Mouse (Mus musculus) adrenal gland, postnatal 4 days (tissue): ENCODE measurements around the gene Sdhd. TPM values are rescaled to one million over a fixed set of nuclear protein-coding genes. Genes with fewer than 3 reads are reported as not detected.

Experiments
- DNase-seq, 2 experiments: peaks; one replicate each; pipeline ENCODE4 v3.0.0; 2021 to 2022; ENCODE audit warnings: low spot score in 2 of 2, mixed read lengths in 2 of 2
- total RNA-seq, 2 experiments: library from RNA; stranded (reverse); gene quantifications; 2 replicates each; pipeline ENCODE4 v1.2.3; 2021

Sdhd gene
- total RNA-seq, 2 experiments from 2014 or later: 252 to 272 TPM

DNA sequence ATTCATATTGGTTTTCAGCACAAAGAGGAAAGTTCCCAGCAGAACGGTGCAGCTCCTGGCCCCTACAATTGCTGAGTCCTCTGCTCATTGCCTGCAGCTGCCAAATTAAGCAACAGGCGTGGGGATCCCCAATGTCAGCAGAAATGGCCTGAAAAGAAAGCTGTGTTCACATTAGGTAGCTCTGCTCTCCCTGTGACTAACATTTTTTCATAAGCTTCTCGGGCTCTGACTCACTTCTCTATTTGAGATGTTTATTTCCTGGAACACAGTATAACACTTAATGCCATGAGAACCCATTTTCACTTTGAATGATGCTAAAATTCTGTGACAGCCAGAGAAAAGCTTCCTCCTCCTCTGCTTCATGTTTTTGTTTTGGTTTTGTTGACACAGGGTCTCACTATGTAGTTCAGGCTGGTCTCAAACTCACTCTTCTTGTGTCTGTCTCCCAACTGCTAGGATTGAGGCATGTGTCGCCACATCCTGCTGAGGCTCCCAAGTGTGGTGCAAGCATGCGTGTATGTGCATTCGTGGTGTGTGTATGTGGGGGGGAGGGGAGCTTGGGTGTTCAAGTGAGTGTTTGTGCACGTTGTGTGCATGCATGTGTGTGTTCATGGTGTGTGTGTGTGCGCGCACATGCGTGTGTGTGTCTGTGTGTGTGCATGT is 12.6 kb downstream of the Sdhd start:
- no peak for DNase-seq

DNA sequence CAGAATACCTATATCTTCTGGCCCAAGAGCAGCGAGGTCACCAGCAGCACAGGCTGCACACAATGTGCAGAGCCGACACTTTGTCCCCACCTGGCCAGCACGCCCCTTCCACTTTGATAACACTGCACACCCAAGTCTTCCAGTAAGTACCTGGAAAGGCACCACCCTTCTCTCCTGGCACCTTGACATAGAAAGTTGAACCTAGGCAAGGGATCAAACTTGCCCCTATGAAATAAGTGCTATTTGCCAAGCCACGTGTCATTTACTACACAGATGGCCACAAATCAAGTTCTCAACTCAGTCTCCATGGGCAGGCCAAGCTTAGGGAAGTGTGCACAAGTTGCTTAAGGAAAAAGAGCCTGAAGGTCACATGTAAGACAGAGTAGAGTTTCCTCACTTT is 16.7 kb downstream of the Sdhd start:
- no peak for DNase-seq

DNA sequence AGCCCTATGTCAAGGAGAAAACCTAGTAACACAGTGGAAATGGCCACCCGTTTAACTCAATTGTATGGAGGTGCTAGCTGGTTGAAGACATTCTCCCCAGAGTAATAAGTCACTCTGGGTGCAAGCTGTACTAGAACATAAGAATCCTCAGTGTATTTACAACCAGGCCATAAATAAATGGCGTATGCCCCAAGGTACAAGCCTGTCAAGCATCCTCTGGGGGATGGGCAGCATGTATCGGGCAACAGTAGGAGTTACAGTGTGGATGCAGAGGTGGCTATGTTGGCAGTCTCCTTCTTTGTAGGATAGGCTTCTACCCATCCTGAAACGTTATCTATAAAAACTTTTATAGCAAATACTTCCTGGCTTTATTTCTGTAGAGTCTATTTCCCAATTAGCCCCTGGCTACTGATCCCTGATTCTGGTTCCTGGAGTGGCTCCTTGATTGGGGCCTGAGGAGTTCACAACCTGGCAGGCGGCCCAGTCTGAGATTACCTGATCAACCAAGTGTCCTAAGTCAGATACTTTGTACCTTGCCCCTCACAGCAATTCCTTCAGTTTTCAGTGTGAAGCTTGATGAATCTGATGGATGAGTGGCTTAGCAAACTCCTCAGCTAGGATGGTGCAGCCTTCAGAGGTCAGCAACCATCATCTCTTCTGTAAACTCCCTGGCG is 18.3 kb downstream of the Sdhd start:
- DNase-seq: no peak

DNA sequence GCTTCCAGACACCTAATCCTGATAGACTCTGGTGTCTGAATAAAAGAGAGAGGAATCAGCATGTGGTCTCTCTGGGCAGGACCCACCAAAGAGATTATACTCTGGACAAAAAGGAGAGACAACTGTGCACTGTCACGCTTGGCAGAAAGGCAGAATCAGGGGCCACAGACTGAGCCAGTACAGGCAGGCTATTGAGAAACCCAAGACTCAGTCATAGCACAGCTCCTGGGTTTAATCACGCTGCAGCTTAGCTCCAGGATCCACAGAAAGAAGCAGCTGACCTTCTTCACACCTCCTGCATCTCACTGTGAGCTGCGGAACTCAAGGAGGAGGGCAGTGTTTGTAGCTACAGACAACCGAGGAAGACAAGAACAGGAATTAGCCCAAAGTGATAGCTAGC is 23.2 kb downstream of the Sdhd start:
- DNase-seq: no peak

DNA sequence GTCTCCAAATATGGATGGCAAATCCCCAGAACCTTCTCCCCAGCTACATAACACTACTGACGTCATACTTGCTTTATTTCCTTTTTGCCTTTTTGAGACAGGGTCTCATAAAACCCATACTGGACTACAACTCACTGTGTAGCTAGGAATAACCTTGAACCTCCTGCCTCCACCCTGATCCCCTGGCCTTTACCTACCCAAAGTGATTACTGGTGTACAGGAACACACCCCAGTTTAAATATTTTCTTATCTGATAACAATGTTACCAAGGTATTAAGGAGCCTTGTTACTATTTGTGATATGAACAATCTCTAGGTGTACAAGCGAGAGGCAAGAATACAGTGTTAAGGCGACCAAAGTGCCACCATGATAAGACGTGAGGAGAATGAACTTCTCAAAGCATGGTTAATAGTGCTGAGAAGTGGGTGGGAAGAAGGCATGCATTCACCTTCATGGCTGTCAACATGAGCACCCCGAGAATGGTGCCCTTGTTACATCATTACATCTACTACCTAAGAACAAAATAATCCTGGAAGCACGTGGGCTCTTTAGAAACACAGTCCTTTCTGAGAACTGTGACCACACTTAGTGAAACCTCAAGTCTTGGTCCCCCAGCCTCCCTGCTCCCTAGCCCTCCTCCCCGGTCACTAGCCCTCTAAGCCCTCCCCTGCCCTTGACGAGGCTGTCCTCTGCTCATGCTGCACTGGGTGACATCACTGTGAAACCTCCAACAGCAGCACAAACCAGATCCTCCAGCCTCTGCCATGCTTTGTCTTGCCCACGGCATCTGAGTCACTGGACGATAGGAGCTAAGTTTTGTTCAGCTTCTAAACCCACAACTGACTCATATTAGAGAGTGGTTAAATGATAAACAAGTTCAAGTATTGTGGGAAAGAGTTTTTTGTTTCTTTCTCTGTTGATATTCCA is 33.8 kb downstream of the Sdhd start:
- DNase-seq: no peak

DNA sequence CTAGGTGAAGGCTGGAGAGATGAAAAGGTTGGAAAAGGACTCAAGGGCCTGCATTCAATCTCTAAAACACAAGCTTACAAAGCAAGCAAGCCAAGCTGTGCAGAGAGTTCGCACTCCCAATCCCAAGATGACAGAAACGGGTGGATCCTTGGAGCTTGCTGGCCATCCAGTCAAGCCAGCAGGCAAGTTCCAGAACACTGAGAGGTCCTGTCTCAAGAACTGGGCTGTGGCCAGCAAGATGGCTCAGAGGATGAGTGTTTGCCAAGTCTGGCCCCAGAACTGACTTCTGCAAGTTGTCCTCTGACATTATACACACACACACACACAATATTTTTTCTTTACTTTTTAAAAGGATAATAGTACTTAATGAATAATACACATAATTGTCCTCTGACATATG is 35.7 kb downstream of the Sdhd start:
- no peak for DNase-seq

DNA sequence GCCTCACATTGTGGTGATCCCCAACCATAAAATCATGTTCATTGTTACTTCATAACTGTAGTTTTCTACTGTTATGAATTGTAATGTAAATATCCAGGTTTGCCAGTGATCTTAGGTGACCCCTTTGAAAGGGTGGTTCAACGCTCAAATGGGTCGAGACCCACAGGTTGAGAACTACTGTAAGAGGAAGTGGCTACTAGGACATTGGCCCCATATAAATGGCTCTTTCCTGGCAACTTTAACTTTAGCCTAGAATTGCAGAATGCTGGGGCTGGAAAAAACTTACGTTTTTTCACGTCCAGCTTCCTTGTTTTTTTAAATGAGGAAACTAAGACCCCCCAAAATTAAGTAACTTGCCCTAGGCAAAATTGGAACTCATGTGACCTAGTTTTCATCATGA is 36.2 kb downstream of the Sdhd start:
- no peak for DNase-seq

DNA sequence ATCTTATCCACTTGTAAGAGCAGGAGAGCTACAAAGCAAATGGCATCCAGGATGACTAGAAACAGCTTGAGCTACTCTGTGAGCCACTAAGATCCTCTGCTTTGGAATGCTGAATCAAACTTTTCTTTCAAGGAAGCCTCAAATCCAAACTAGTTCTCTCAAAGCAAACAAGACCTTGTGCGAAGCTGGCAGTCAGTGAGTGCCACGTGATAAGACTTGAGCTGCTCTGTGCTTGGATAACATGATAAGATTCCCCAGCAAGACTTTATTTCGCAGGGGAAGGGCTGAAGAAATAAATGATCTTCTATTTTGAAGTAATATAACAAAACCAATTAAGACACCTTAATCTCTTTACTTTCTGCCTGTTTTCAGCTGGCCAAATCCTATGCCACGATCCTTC is 37.7 kb downstream of the Sdhd start:
- DNase-seq: no peak

DNA sequence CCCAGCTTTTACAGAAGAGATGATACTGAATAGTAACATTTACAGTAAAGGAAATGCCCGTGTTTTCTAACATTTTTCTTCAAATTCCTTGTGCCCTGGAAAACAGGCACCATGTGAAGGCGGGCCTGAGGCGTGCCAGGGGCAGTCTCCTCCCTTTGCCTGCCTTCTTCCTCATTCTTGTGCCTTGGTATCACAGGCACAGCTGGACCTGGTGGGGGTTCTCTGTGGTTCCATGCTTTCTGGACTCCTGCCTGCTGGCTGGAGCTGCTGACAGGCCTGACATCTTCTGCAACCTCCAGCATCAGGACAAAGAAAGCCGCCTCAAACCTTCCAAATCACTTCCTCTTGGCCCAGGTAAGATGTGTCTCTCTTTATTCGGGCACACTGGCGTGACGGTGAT is 38.4 kb downstream of the Sdhd start:
- no peak for DNase-seq

DNA sequence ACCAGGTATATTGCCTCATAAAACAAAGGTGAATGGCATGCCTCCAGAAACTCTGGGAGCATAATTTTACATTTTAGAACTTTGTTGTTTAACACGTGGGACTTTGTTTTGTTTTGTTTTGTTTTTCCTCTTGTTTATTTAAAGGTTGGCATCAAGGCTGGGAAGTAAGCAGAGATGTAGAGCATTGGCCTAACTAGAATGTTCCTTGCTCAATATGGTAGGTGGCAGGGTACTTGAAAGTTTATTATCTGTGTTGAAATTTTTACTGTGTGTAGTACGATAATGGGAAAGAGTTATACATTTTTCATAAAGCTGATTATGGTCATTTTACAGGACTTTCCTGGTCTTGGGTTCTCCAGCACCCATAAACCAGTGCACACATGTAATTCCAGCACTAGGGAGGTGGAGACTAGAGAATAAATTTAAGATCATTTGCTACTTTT is 41.7 kb downstream of the Sdhd start:
- DNase-seq: no peak

DNA sequence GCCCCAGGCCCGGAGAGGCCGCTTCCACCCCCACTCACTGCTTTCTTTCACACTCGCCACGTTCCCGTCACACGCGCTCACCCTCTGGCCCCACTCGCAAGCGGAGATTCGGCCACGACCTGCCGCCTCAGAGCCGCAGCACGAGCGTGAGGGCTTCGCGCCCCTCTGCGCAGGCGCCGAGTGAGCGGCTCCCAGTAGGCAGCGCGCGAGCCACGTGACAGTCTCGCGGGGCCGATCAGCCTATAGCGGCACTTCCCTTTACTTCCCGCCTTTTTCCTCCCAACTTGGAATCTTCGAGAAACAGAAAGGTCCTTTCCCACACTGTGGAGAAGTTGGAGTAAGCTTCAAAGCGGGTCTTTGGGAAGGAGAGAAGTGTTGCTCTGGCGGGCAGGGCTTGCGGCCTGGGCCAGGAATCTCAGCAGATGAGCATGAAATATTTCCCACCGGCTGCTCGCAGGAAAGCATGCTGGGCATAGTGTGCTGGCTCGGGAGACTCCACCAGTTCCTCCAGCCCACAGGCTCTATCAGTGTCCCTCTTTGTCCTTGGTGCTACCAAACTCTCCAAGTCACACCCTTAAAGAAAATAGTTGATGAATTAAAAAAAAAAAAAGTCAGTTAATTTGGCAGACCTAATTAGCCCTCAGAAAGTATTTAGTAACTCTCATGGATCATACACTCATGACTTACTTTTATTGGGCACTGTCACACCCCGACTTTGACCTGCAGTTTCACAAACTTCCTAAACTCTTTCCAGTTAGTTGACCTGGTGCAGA is 42.3 kb downstream of the Sdhd start, which contains the start of gene Tex12:
Gene Tex12, minus strand, starts transcription at position 181 of the 773 bp plus-strand sequence.
- DNase-seq: no peak

DNA sequence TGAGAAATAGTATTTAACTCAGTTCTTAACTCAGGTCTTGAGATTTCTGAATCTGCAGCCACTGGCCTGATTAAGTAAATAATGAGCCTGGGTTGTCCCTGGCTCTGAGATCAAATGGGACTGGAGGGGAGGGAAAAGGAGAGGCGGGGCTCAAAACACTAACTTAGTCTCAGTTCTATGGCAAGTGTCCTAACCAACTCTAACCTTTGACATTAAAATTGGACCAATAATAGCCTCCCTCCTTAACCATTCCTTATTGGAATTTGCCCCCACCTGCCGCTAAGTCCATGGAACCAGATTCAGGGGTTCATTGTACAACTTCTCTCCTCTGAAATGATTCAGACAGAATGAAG is 48.5 kb downstream of the Sdhd start, which contains the start of gene Bco2:
Gene Bco2, minus strand, starts transcription at position 88 of the 353 bp plus-strand sequence.
- DNase-seq: no peak

DNA sequence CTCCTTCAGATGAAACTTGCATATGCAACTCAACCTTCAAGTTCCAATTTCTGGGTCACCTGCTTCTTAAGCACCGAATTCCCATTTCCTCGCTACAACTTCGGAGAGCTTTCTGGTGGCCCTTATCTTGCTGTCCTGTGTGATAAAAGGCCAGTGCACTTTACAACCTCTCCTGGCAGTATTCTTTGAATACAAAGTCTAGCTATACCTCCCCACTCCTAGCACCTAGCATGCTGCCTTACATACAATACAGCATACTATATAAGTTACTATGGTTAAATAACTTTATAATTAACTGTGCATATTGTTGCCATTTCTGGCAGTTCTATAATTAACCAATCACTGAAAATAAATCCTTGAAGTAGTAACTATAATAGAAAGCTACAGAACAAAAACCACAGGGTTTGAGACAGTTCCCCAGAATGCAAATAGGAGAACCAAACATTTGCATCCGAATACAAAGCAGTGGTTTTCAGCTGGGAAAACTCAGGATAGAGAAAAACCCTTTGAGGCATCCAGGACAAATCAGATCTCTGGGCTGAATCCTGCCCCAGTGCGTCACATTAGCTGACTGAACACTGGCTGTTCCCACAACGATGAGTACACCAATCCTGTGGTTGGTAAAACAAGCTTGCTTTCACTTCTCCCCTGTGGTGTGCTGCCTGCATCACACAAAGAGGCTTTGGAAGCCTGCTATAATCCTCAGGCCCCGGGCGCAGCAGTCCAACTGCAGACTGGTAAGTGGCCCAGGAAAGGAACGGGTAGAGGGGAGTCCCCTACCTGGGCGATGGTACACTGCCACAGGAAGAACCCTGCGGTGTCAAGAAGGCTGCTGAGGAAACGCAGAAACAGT is 49.1 kb downstream of the Sdhd start, which contains the start of gene Il18:
Gene Il18, plus strand, starts transcription at position 587 of the 853 bp plus-strand sequence.
- DNase-seq: no peak

DNA sequence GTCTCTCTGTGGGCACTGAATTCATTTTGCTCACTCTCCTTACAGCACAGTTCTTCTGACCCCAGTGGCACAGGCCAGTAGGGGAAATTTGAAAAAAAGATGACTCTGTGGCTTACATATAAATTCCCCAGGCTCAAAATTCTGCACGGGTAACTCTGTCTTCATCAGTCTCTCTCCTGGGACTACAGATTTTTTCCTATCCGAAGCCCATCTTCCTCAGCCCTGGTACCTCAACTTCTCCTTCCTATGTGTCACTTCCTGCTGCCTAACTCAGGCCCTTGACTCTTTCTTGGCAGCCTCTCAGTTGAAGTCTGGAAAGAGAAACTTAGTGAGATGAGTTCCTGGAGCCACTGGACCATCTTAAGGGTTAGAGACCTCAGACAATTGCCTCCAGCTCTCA is 50.1 kb downstream of the Sdhd start:
- no peak for DNase-seq

DNA sequence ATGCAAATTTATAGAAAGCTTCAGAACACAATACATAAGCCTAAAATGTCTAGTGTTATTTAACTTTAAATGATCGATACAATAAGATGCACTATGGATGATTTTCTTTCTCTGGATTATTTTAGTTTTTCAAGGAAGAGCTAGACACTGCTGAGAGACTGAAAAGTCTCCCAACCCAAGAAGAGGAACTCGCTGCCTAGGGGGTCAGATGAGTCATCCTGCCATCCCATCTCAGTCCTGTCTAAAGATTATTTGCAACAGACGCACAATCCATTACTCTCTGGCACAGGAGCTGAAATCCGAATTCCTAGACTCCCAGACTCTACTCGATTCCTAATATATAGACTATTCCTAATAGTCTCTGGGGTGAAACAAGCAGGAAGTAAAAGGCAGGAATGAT is 51.4 kb downstream of the Sdhd start:
- no peak for DNase-seq

DNA sequence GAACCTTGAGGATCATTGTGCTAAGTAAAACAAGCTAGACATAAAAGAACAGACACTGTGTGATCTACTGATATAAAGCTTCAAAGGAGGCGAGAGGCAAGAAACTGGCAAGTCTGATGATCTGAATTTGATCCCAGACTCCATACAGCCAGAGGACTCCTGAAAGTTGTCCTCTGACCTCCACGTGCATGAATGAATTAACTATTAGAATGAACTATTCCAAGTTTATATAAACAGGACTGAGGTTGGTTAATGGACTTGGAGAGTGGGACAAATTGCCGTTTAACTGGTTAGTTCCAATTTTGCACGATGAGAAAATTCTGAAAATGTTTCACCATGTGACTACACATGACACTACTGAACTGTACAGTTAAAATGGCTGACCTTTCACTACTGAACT is 54.7 kb downstream of the Sdhd start:
- DNase-seq: no peak

DNA sequence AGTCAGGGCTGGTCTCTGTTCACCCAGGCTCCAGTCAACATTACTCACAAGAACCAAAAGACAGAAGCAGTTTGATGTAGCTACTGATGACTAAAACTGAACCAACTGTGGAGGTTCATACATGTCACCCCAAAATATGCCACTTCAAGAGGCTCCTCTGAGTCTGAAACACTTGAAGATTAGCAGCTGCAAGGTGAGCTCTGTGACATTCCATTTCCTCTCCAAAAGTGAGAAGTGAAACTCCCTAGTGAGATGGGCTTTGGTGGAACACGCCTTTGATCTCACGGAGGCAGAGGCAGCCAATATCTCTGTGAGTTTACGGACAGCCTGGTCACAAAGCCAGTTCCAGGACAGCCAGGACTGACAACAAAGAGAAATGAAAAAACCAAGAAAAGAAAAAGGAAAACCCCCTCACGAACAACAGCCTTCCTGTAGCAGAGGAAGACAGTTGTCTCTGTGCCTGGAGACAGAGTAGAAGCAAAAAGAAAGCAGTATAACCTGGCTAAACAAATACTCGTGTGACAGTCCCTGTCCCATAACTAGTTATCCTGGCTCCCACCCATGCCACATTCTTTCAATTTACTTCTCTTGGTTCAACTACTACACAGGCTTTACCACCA is 55.6 kb downstream of the Sdhd start:
- DNase-seq: no peak
